Mouse (Mus musculus) adrenal gland, postnatal 4 days (tissue): ENCODE measurements around the gene Me3. TPM values are rescaled to one million over a fixed set of nuclear protein-coding genes. Genes with fewer than 3 reads are reported as not detected.
"Not testable (repeated sequence)": the region's sequence is repeated elsewhere in the genome, so short reads cannot be mapped to it uniquely, and the experiment has no call there.

Experiments
- DNase-seq, 2 experiments: peaks; one replicate each; pipeline ENCODE4 v3.0.0; 2021 to 2022; ENCODE audit warnings: low spot score in 2 of 2, mixed read lengths in 2 of 2
- total RNA-seq, 2 experiments: library from RNA; stranded (reverse); gene quantifications; 2 replicates each; pipeline ENCODE4 v1.2.3; 2021

The Me3 gene
- total RNA-seq, 2 experiments from 2014 or later, result 8.7 to 15.4 TPM

- no peak for DNase-seq
Measured at GRCm38 (mm10) chr7:89727615-89728014, 95.4 kb downstream of the Me3 start.

- no peak for DNase-seq
Measured at GRCm38 (mm10) chr7:89728393-89728792, 96.2 kb downstream of the Me3 start.

DNA sequence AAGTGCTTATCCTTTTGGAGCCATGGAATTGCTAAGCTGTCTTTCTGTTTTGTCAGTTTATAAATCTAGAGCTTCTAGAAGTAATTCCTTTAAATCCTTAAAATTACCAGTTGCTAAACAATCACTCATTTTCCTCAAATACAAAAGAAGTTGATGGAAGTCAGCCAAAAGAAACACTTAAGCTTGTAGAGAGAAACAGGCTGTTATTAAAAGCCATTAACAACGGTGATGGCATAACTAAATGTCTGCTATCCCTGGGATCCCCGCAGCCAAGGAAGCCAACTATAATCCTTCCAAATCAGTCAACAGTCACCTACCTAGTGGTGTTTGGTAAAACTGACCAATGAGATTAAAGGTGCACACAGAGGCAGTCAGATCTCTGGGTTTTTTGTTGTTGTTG lies 98.3 kb downstream of the Me3 start:
- no peak for DNase-seq

GRCm38 (mm10) chr7:89731115-89731514 lies 98.9 kb downstream of the Me3 start:
- not testable (repeated sequence) for DNase-seq

DNA sequence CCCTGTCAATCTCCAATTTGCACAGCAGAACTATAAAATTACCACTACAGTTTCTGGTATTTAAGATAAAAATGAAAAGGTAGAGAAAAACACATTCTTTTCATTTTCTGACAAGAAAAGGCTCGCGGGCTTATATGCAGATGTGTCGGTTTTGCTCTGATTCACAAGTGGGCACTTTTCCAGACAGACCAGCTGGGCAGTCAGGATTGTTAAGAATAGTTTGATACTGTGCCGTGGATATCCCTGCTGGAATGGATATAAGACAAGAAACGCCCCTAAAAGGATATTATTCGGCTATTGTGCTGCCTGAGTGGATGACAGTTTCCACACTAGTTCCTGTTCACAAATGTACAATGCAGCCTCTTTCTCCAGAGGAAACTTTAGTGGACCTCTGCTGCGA lies 116.2 kb downstream of the Me3 start:
- no peak for DNase-seq

GRCm38 (mm10) chr7:89749183-89749582 lies 117.0 kb downstream of the Me3 start:
- no peak for DNase-seq

GRCm38 (mm10) chr7:89766678-89767508 lies 134.7 kb downstream of the Me3 start:
- DNase-seq, result no peak

DNA sequence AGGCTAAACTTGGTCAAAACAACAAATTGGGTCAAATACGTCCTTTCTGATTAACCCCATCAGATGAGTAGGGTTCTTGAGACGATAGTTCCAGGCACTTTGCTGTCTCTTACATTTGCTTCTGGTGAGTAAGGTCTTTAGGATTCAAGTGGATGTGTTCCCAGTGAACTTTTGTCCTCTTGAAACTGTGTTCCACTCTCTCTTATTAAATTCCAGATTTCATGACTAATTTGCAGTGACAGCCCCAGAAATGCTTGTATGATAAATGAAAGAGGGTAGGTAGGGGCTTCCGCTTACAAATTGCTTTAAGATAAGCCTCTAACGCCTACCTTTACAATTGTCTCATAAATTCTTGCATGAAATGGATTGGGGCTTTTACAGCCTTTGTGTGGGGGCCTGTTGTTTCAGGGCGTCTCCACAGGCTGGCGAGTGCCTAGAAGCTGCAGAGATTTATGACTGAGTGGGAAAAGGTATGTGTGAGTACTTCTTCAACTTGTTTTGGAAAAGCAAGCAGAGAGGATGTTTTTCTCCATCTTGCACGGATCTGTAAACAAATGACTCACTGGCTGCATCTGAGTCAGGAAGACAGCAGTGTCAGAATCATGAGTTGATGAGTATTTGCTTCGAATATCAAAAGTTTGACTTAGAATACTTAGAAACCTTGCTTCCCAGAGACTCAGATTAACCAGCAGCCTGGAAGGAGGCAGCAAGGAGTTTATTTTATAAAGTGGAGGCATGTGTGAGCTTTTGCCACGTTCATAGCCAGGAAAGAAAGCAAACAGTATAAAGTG lies 137.1 kb downstream of the Me3 start:
- DNase-seq, result no peak

DNA sequence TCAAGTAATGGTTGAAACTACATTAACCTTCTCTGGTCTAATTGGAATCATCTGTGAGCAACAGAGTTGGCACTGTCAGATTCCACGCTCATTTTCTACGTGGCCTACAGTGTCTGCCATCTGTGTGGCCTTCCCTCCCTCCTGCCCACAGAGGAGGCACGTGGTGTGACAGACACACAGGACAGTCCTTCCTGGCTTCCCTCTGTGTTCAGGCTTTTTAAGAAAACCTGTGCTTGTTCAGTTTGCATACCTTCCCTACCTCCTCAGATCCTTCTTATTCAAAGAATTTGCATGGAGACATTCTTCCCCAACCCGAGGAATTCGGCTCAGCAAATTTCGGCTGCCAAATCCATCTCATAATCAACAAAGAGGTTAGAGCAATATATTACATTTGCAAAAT lies 137.8 kb downstream of the Me3 start:
- no peak for DNase-seq

- DNase-seq, result no peak
Measured at GRCm38 (mm10) chr7:89772906-89773305, 140.7 kb downstream of the Me3 start.

DNA sequence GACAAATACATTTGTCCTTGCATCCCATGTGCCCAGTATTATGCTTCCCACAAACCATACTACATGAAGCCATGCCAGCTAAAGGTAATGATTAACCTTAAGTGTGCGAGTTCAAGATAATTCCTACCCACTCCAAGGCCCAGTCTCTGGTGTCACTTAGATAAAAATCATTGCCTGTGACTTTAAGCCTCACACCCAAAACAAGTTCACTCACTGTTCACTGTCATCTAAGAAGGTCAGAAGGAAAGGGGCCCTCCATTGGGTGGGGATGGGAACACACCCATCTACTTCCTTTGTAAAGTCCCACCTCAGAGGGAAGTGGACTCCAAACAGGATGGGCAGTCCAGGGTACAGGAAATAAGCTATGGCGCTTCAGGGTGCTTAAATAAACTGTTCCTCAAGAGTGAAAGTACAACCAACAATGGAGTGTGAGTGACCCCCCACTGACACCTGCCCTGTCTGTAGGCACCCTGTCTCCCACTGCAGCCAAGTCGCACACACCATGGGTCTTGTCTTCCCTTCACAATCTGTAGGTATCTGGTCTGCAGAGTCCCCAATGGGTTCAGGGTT lies 141.2 kb downstream of the Me3 start:
- DNase-seq, result no peak

DNA sequence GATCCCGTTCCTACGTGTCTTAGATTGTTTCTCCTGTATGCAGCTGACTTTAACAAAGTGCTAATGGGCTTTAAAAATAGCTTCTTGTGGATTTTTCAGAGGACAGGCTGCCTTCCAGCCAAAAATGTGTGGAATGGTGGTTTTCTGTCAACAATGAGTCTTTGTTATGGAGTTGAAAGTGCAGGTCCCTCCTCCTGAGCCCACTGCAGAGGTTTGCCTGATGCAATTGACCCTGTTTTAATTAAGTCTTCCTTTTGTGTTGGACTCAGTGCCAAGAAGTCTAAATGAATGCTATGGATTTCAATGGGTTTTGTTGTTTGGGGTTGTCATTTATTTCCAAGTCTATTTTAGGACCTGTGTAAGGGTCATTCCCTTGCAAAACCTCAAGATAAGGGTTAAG lies 141.7 kb downstream of the Me3 start:
- no peak for DNase-seq

GRCm38 (mm10) chr7:89775848-89776247 lies 143.7 kb downstream of the Me3 start:
- DNase-seq, result no peak

GRCm38 (mm10) chr7:89781391-89781790 lies 149.2 kb downstream of the Me3 start:
- DNase-seq, result no peak

DNA sequence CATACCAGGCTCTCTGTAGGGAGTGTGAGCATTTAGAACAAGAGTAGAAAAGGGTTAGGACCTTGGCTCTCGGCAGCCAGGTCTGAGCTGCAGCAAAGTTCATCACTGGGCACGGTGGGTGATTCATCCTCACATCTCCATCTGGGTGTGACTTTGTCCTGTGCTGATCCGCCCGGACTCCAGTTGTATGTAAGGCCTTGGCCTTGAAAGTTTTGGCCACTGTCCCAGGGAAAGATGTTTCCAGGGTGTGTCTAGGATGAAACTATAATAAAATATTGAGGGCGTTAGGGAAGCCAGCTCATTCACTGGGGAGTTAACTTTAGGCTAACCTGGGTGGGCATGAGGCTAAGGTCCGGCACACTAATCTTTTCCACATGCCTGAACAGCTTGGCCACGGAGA lies 155.5 kb downstream of the Me3 start:
- peak in 1 of 2 experiments; percentile 15 for DNase-seq

GRCm38 (mm10) chr7:89792576-89792975 lies 160.4 kb downstream of the Me3 start:
- DNase-seq, result no peak

GRCm38 (mm10) chr7:89795366-89795765 lies 163.2 kb downstream of the Me3 start:
- no peak for DNase-seq

GRCm38 (mm10) chr7:89796351-89796801 lies 164.2 kb downstream of the Me3 start:
- no peak for DNase-seq

GRCm38 (mm10) chr7:89798358-89799020 lies 166.3 kb downstream of the Me3 start:
- DNase-seq, result no peak

- DNase-seq, result no peak
Measured at GRCm38 (mm10) chr7:89802447-89802846, 170.3 kb downstream of the Me3 start.

DNA sequence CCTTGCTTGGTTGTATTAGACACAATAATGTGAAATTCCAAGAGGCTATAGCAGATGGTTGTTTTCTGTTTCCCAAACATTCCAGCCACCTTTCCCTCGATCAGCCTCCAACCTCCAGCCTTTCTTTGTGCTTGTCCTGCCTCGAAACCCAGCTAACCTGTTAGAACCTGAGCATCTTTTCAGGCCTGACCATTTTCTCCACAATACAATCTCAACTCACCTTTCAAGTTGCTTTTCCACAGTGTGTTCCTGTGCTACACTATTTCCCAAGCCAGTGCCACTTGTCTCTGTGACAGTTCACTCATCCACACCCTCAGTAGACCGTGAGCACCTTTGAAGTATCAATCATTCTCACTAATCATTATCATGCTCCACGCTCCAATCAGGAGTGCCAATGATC lies 171.8 kb downstream of the Me3 start:
- no peak for DNase-seq
